Mouse (Mus musculus) thymus, postnatal 0 days (tissue): ENCODE measurements at regions not wholly inside any gene's neighbourhood (a gene's known extent, or its start where the extent isn't known, plus 50 kb on each side); places are given as distances from the start of the nearest gene placed in this dataset.

Experiments
- DNase-seq: peaks from one replicate; pipeline ENCODE4 v3.0.0-alpha.2; 2015; ENCODE audit warnings: low spot score

DNA sequence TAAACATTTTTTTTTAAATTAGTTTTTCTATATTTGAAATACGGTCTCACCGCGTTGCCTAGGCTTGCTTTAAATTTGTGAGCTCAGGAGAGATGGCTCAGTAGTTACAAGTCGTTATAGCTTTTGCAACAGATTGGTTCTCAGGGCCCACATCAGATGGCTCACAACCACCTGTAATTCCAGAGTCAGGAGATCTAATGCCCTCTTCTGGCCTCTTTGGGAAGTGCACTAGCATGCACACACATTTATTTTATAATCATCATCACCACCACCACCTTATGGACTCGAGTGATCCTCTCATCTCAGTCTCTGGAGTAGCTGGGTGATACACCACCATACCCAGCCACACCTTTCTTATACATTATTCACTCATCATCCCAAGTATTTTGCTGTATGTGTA, 116.9 kb upstream of the Egln3 start:
- no peak for DNase-seq

DNA sequence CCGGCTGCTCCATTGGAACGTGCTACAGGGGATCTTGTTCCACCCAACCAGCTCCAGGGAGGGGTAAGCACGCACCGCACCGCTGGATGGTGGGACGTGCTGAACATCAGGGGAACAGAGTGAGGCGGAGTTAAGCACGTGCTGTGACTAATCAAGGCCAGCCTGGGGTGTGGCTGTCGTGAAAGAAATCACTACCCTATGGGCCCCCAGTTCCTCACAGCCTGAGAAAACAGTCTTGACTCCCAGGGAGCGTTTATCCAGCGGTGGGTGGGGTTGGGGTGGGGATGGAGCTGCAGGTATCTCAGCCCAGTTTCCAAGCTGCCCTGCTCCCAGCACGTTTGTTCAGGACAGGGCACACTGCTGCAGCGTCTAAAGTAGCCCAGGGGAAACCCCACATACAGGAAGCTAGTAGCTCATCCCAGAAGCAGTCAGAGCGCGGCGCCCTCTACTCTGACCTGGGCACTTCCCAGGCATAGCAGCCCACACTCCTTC, 113.4 kb upstream of the Egln3 start:
- peak; percentile 66 for DNase-seq

DNA sequence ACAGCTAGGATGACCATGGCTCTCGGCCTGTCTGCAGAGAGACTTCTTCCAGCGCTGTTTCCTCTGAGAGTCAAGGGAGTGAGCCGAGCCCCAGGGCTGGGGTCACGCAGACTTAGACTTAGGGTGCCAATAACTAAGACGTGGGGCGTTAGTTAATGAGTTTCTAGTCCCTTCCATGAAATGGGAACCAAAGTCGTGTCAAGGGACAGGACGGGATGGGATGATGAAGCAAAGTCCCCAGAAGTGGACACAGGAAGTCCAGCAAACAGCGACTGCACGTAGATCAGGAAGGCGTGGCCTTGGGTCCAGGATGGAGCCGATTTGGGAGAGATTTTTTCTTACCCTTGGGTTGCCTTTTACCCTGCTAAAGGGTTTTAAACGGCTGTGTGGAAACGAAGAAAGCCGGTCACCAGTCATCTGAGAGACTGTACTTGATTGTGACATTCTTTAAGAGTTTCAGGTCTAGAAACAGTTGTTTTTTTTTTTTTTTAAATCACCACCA, 112.5 kb upstream of the Egln3 start:
- DNase-seq = no peak

DNA sequence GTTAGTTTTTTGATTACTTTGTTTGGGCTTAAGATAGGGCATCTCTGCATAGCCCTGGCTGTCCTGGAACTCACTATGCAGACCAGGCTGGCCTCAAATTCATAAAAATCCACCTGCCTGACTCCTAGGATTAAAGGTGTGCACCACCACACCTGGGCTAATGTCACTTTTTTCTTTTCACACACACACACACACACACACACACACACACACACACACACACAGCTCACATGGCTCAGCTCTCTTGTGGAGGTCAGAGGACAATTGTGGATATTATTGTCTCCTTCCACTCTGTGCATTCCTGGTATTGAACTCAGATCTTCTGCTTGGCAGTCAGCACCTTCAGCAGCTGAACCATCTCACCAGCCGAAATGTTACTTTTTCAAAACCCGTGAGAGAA, 110.5 kb upstream of the Egln3 start:
- DNase-seq = no peak

DNA sequence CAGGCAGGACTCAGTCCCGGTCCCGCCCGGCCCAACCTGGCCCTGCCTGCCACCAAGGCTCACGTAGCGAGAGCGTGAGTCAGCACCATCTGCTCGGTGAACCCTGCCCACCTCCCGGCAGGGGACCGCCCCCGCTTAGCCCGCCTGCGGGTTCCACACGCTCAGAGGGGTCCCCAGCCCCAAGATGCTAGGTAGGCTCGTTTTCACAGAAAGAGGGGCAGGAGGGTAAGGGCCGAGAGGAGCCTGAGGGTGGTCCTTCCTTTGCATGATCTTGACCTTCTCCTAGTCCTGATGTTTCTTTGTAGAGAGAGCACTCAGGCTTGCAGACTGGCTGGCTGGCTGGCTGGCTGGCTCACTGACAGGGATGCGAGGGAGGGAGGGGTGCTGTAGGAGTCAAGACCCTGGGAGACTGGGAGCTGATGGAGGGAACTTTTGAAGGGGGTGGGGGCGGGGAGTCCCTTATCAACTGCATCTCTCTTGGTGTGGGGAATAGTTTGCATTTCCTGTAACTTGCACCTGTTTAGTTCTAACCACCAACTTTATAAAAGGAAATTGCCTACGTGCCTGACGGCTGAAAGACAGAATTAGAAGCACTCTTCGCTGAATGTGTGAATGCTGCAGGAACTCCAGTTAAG, 109.7 kb upstream of the Egln3 start:
- DNase-seq = peak; percentile 86

DNA sequence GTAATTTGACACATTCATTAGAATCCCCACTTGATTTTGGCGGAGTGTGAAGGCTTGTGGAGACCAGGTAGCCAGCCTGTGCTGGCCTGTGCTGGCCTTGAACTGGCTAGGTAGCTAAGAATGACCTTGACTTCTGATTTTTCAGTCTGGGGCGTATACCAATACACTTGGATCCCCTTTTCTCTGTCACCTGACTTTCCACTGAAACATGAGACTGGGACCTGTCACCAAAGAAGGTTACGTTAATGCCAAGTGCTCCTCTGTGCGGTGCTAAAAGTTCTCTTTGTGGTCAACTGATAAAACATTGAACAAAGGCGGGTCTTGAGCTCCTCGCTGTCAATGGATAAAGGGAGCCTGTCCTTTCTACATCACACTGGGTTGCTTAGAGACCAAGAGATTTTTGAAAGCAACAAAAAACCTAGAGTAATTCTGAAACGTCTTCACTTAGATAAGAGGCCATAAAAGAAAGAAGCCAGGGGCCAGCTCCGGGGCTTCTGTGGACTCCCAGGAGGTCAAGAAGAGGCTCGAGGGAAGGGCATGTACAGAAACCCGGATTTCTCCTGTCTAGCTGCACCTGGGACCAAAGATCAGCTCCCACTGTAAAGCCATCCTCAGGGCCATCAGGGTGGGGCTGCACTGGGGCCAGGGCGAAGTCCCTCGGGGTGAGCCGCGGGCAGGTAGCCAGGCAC, 109.0 kb upstream of the Egln3 start:
- no peak for DNase-seq

DNA sequence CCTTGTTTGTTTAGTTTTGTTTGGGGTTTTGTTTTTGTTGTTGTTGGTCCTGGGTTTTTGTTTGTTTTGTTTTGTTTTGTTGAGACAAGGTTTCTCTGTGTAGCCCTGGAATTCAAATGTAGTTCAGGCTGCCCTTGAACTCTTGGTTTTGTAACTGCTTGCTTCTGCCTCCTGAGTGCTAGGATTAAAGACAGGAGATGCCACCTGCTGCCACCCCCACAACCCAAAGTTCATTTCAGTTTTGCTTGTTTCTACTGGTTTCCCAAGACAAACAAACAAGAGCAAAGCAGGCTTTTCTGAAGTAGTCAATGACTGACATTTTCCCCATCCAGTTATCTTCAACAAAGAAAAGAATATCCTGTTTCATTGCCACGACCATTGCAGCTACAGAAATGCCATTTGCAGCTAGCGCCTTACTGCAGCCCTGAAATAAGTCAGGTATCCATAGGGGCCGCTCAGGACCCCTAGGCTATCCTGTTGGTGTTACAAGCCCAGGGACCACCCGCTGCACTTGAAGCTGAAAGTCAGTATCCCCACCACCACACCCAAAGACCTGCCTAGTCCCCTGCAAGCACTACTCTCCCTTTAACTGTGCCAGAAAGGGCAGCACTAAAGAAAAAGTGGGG, 108.3 kb upstream of the Egln3 start:
- peak; percentile 62 for DNase-seq

DNA sequence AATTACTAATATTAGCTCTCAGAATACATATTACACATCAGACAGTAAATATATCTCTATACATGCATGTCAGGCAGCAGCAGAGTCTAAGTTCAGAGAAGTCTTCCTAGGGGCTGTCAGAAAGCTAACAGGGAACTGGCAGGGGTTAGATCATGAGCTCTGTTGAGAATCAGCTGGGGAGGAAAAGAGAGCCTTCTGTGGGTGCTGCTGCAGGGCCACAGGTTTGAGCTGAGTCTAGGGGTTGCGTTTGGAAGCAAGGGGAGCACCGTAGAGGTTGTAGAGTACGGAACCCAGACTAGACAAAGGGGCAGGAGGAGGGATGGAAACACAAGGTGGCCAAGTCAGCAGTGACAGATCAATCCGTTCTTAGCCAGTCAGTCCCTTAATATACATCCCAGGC, 106.2 kb upstream of the Egln3 start:
- no peak for DNase-seq

DNA sequence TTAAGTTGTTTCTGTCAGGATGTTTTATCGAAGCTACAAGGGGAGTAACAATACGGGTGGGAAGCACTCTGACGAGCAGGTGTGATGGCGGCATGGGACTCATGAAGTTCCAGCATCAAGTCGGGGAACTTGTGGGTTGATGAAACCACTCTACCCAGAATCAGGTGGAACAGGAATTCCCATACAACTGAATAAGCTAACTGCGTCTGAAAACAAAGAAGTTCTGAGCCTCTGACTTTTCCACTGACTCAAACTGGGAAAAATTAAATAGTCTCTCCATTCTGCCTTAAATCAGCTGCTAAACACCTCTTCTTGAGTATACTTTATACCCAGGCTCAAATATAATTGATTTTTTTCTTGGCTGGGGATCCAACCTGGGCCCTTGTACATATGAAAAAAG, 105.6 kb upstream of the Egln3 start:
- DNase-seq = no peak

DNA sequence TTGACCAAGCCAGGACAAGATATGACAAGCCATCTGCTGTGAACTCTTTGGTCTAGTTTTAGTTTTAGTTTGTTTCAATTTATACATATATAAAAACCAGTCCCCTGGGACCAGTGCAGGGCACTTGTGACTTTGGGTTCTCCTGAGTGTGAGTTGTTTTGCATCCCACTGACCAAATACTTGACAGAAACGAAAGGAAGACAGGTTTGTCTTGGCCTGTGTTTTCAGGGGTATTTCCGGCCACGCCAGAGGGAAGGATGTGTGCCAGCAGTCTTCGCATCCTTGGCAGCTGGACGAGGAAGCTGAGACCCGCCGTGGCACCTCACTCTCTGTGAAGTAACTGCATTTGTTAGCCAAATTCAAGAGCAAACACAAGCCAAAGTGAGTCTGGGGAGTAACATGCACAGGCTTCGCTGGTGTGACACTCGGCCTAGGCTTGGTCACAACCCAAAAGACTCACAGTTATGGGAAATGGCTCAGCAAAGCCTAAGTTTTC, 101.5 kb upstream of the Egln3 start:
- no peak for DNase-seq

DNA sequence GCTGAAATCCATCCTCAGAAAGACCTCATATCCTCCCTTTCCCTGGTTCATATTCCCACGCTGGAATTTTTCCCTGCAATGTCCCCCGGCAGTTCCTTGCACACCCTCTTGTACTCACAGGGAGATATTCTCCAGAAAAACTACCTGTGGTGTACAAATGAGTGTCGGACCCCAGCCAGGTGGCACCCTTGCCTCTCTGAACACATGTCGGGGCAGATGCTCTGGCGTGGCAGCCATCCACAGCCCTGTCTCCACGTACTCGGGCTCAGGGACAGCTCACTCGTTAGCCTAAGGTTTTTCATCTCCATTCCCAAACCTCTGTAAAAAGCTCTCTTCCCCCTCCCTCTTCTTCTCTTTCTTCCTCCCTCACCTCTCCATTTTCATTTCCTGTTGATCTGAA, 100.1 kb upstream of the Egln3 start:
- no peak for DNase-seq

DNA sequence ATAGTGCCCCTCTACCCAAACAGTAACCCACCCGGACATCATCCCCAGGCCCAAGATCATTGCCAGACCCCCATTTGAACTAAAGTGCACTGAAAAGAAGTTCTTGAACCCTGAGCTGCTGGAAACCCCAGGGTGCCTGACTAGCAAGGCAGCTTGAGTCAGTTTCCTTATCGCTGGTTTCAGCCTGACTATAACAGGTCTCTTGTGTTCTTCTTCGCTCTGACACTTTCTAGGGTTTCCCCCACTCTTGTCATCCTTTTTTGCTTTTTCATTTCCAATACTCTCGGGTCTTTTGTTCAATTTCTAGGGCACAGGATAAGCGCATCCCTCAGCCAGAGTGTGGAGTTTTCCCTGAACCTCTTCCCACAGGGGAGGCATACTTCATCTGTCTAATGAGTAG, 95.8 kb upstream of the Egln3 start:
- DNase-seq = no peak

DNA sequence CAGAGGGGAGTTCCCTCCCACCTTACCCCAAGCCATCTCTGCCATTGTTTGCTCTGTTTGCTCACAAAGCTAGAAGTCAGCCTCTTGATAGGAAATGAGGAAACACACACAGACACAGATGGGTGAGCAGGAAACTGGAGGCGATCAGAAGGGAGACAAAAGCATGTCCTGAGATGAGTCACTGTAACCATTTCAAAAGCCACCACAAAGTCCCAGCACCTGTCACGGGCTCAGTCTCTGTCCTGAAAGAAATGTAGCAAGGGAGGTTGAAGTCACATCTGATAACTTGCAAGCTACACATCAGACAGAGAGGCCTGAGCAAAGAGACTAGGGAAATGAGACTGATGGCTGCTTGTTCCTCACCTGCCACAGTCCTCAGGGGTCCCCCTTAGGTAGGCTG, 89.6 kb upstream of the Egln3 start:
- peak; percentile 91 for DNase-seq

DNA sequence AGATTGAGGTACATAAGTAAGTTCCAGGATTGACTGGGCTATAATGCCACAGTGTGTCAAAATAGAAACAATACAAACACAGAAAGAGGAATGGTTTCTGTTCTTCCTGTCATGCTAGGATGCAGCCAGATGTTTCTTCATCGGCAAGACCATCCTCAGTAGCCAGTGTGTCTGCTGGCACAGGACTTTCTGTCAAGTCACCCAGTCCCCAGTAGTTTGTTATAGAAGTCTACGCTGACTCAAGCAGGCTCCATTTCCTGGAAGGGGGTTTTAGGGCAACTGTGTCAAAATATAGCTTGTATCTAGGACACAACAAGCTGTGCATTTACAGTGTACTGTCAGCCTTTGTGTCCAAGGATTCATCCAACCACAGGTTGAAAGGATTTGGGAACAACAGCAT, 86.7 kb upstream of the Egln3 start:
- DNase-seq = peak; percentile 65

DNA sequence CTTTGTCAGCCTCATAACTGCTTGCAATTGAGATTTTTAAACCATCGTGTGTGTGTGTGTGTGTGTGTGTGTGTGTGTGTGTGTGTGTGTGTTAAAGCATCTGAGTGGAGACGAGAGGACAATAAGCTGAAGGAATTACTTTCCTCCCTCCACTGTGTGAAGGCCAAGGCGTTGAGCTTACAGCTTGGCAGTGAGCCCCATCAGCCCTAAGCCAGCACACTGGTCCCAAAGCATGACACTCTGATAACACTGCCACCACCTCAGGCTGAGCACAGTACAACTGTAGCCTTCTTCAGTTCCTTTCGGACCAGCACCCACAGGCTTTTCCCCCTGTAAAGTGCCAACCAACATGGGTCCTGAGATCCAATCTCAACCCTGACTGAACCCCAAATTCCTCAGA, 85.1 kb upstream of the Egln3 start:
- DNase-seq = no peak

DNA sequence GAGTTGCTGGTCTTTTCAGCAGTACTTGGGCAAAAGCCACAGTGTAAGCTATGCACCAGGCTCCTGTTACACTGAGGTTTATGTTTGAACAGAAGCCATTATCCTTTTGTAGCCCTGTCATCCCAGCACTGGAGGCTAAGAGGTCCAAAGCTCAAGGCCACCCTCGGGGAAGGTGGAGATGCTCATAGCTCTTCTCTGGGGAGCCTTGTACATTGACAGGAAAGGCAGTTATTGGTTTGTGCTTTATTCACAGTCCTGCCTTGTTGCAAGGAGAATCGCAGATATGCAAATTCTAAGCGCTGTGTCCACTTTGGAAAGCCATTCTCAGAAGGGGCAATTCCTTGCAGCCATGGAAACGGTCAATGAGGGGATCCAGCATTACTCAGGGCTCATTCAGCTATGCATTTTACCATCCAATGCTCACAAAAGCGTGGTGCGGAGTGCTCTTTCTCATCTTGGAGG, 84.4 kb upstream of the Egln3 start:
- DNase-seq = no peak

DNA sequence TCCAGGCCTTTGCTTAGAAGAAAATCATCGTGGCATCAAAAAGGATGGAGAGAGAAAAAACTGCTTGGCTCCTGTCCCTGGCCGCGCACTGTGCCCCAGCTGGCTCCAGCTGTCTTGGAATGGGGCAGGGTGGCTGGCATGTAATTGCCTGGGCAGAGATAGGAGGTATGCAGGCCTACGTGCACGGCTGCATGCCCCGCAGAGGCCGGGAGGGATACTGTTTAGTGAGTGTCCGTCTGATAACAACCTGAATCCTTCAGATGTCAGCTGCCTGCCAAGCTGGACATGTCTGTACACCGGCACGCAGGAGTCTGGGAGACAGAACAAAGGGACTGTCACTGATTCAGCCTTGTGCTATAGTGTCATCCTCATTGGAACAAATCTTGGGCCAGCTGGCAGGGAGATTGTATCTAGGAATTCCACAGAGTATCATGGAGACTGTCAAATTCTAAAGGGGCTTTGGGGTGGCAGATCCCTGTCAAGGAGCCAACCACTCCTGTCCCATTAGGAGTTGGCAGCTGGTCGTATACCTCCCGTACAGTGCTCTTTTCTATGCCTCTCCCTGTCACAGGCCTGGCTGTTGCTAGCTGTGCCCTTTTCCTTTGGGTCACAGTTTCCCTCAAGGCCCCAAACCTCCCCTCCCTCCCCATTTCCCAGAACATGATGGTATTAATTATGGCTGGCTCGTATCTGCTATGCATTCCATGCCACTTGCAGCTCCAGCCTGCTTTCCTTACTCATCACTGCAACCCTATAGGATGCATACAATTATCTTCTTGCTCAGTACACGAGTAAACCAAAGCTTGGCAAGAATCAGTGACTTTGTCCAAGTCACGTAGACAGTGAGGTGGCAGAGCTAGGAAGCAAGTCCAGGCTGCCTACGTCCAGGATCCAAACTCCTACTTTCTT, 83.5 kb upstream of the Egln3 start:
- DNase-seq = no peak

DNA sequence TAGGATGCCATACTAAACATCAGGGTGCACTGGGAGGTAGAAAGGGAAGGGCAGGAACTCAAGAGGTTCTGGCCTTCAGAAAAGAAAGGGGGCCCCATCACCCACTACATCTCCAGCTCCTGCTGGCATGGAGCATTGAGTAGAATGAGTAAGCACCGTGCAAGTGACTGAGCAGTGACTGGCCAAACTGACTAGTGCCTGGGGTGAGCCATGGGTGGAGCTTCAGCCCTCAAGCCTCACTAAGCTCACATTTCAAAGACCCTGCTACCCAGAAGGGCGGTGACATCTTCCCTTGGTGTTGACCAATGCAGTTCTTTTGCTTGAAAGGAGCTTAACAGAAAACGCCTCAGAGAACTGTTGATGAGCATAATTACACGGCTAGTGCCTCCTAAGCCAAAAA, 80.0 kb upstream of the Egln3 start:
- DNase-seq = no peak

DNA sequence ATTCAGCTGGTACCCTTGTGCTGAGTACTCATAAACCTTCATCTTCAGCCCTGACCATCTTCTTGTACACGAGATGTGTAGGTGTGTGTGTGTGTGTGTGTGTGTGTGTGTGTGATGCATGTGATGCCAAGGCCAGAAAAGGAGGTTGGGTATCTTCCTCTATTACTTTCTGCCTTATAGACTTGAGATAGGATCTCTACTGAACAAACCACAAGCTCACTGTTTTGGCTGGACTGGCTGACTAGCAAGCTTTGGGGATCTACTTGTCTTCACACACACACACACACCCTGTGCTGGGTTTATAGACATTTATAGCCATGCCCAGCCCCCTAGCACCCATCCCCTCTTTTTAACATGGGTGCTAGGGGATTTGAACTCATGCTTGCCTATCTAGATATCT, 79.4 kb upstream of the Egln3 start:
- no peak for DNase-seq

DNA sequence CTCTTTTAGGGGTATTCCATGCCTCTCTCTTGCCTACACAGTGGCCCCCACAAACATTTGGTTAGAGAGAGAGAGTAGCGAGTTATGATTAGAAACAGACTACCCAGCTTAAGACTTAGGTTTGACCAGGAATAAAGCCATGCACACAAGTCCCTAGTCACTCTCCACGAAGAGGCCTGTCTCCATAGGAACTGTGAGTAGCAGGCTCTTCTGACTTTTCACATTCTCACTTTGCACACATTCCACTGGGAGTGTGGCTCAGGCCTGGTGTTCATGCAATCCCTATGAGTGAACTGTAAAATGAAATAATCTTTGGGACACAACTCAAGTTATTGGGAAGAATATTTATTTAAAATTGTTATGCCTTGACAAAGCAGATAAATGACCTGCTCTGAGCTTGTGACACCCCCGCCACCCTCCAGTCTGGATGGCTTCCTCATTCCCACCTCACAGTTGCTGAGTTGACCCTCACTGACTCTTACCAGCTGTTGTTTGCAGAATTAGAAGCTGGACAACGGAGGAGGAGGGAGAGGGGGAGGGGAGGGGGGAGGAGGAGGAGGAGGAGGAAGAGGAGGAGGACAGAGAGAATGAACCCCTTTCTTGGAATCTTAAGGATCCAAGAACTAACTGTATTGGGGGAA, 78.7 kb upstream of the Egln3 start:
- no peak for DNase-seq

DNA sequence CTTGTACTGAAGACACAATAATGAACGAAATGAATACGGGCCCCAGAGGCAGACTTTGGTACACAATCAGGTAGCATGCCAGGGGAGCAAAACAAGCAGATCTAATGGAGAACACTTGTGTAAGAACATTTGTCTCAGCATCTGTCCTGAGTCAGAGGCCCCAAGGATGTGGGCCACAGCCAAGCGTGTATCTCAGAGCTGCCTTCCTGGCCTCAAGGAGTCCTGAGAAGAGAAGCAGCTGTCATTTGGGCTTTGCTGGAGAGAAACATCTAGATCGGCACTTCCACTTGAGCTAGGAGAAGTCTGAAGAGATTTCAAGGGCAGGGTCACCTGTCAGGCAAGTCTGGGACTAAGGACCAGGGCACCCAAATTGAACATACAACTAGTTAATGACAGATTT, 76.8 kb upstream of the Egln3 start:
- DNase-seq = peak; percentile 22
